Mouse (Mus musculus): ENCODE measurements around the gene S100a1.

Gene S100a1

GRCm38 (mm10) chr3:90513796-90514590, at the start of gene S100a1, which contains the start of gene S100a13:
S100a1 (minus strand) TSS chr3:90514392.
S100a13 (plus strand) TSS chr3:90514435.
- peak; percentile 53 for DNase-seq (ENCODE audit: extremely low spot score)

- no peak for DNase-seq (ENCODE audit: extremely low spot score)
Measured at GRCm38 (mm10) chr3:90560008-90560628, 45.9 kb upstream of the S100a1 start, which contains the start of gene S100a3. S100a3 (plus strand) TSS chr3:90560578.

DNA sequence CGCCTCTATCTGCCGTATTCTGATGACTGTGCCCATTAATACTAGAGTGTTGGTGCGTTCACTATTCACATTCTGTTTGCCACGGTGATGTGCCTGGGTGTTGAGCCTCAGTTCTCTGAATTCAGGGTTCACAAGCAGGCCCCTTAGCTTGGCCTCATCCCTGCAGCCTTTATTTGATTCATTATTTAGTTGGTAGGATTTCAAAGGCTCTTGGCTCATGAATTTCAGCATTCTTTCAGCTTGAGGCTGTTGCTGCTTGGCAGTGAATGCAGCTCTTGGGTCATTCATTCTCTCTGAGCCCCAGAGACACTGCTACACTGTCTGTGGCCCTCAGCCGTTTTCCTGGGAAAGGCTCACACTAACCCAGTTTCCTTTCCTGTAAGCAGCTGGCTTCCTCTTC, 41.8 kb upstream of the S100a1 start:
- no peak for DNase-seq (ENCODE audit: extremely low spot score)

DNA sequence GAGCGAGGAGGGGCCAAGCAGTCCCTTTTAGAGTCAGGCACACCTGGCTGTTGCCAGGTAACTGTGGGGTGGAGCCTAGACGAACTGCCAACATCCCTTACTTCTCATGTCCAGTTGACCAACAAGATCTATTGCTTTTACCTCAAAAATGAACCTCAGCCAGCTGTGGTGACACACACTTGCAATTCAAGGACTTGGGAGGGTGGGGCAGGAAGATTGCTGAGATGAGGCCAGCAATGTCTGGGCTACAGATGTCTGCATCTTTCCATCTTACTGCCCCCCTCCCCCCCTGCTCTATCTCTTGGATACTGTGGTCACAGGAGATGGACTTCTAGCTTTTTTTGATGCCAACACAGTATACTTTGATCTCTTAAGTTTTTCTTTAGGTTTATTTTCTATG, 38.0 kb upstream of the S100a1 start:
- DNase-seq (ENCODE audit: extremely low spot score) = no peak

- no peak for DNase-seq (ENCODE audit: extremely low spot score)
Measured at GRCm38 (mm10) chr3:90550421-90550790, 36.2 kb upstream of the S100a1 start.

DNA sequence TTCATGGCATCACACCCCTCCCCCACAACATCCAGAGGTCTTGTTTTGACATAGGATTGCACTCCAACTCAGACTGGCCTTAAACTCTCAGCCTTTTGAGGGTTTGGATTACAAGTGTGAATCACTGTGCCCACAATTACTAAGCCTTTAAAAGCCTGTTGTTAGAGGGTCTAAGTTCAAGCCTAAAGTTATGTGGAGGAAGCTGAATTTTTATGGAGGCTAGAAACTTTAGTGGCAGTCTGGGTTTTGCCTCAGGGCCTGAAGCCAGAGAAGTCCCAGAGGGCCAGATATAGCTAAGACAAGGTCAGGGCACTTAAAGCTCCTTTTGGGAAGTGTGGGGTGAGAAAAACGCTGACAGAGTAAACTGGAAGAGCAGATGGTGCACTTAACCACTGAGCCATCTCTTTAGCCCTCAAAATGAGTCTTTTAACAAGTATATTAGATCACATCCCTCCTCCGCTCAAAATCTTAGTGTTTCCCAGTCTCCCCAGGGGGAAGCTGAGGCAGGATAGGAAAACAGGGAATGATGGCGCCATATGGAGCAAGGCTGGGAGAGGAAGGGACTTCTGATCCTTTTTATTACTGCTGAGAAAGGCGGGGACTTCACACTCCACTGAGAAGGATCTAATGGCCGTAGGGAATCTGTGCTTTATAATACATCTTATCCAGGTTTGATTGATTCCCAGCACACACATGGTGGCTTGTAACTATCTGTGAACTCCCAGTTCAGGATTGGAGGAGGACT, 35.7 kb upstream of the S100a1 start:
- DNase-seq (ENCODE audit: extremely low spot score) = no peak

GRCm38 (mm10) chr3:90540904-90541303, 26.7 kb upstream of the S100a1 start:
- no peak for DNase-seq (ENCODE audit: extremely low spot score)

- no peak for DNase-seq (ENCODE audit: extremely low spot score)
Measured at GRCm38 (mm10) chr3:90537905-90538296, 23.7 kb upstream of the S100a1 start.

DNA sequence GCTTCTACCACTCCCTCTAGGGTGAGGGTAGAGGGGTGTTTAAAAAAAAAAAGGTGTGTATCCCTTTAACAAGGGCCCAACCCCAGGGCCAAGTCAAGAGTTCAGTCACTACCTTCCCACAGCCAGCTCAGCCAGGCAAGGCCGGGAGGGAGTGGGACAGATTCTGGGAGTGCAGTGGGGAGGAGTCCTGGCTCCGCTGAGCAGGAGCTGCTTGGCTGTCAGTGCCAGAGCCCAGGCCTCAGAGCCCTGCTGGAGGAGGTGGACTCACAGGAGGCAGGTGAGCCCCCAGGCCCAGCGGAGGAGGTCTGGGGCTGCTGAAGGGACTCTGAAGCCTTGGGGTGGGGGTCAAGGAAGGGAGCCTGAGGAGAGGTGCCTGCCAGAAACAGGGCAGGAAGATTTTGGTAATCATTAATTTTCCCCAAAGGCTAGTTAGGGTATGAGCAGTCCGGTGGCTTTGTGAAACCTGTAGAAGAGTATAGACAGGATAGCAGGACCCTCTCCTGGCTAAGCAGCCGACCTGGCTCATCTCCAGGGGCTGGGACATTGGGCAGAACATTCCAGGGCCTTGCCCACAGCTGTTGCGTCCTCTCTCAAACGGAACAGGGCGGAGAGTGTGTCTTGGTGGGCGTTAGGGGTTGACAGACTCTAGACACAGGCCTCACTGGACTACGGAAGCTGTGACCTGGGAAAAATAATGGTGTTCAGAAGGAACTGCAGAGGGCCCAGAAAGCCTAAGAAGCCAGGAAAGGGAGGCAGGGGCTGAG, 23.1 kb upstream of the S100a1 start, which contains the start of gene S100a16:
Gene S100a16 (plus strand): TSS at position 114 of the 764 bp plus-strand sequence.
- no peak for DNase-seq (ENCODE audit: extremely low spot score)

DNA sequence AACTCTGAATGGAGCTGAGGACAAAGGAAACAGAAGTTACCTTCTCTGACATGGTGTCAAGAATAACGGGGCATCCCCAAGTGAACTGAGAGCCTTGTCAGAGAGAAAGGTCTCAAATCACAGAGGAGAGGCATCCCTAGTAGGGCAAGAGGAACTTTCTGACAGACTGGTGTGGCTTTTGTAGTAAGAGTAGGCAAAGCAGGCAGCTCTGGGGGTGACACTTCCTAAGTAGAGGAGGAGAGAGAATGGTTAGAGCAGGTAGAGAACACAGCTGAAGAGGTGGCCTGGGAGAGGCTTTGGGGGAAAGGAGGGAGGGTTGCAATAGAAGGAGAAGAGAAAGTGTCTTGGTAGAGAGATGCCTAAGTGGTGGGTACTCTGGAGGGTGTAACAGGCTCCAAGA, 21.3 kb upstream of the S100a1 start:
- DNase-seq (ENCODE audit: extremely low spot score) = no peak

GRCm38 (mm10) chr3:90531713-90532112, 17.5 kb upstream of the S100a1 start:
- no peak for DNase-seq (ENCODE audit: extremely low spot score)

DNA sequence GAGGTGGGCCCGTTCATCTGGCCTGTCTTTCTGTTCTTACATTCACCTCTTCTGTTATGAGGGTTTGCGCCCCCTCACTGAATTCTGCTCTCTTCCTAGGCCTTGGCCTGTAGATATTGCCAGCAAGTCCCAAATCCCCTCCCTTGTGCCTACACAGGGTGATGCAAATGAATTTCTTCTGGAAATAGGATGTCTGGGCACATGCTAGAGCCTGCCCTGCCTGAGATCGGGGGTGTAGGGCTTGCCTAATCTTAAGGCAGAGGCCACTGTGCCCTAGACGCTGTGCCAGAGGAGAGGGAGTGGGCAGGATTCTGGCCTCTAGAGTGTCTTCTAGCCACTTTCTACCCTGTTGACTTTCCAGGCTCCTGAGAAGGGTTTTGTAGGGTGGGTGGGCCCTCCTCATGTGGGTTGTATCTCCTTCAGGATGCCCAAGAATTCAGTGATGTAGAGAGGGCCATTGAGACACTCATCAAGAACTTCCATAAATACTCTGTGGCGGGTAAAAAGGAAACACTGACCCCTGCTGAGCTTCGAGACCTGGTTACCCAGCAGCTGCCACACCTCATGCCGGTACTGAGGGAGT, 13.2 kb upstream of the S100a1 start:
- no peak for DNase-seq (ENCODE audit: extremely low spot score)

DNA sequence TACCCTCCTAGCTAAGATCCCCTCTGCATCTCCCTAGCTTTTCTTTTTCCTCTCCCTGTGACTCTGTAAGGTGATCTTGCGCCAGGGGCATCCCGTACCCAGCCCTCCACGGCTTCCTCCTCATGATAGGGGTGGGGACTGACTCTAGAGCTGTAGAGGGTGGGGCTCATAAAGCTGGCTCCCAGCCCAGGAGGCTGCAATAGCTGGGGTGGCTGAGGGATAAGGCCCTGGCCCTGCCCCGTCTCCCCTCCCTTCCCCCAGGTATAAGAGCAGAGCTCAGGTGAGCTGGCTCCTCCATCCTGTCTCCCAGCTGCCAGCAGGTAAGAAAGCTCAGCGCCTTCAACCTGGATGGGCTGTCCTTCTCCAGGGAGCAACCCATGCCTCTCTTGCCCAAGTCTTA, 12.4 kb upstream of the S100a1 start, which contains the start of gene S100a14:
Gene S100a14 (plus strand): TSS at position 277 of the 400 bp plus-strand sequence.
- DNase-seq (ENCODE audit: extremely low spot score) = no peak

DNA sequence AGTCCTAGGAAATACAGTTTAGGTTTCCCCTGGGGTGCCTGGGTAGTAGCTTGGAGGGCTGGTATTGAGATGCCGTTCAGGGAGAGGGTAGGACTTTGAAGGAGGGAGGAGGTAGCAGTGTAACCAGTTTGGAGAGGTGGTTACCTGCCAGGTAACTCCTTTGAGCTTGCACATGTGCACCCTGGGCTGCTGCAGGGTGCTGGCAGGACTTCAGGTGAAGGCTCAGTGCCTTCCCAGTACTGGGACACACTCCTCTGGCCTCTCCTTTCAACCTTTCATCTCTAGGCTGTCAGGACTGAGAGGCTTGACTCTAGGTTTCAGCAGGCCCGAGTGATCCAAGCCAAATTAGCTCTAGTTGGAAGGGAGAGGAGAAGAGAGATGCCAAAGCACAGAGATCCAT, 11.9 kb upstream of the S100a1 start:
- DNase-seq (ENCODE audit: extremely low spot score) = no peak

- DNase-seq (ENCODE audit: extremely low spot score) = no peak
Measured at GRCm38 (mm10) chr3:90525421-90525820, 11.2 kb upstream of the S100a1 start.

- DNase-seq (ENCODE audit: extremely low spot score) = no peak
Measured at GRCm38 (mm10) chr3:90517711-90518110, 3.5 kb upstream of the S100a1 start.

- no peak for DNase-seq (ENCODE audit: extremely low spot score)
Measured at GRCm38 (mm10) chr3:90515789-90516188, 1.6 kb upstream of the S100a1 start.

GRCm38 (mm10) chr3:90515242-90515641, 1.1 kb upstream of the S100a1 start:
- DNase-seq (ENCODE audit: extremely low spot score) = no peak

GRCm38 (mm10) chr3:90514691-90515090, 499 bp upstream of the S100a1 start:
- DNase-seq (ENCODE audit: extremely low spot score) = peak; percentile 73

GRCm38 (mm10) chr3:90512948-90513642, 1.1 kb downstream of the S100a1 start:
- no peak for DNase-seq (ENCODE audit: extremely low spot score)

DNA sequence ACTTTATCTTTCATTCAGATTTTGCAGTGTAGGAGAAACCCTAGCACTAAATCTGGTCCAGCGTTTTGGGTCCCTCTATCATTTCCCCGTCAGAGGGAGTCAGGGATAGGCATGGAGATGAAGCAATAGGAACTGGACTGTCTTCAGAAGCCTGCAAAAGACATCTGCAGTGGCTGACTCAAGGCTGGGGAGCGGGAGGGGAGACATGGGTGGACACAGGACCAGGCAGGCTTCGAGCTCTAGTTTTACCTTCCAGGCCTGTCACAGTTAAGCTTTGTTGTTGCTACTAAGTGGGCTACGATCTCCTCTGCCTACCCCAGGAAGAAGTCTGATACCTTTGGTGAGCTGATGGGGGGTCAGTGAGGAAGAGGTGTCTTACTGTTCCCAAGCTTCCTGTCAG, 1.9 kb downstream of the S100a1 start:
- DNase-seq (ENCODE audit: extremely low spot score) = no peak

All from embryo, embryonic 9.5 days (tissue).